In the genomic region with DNA sequence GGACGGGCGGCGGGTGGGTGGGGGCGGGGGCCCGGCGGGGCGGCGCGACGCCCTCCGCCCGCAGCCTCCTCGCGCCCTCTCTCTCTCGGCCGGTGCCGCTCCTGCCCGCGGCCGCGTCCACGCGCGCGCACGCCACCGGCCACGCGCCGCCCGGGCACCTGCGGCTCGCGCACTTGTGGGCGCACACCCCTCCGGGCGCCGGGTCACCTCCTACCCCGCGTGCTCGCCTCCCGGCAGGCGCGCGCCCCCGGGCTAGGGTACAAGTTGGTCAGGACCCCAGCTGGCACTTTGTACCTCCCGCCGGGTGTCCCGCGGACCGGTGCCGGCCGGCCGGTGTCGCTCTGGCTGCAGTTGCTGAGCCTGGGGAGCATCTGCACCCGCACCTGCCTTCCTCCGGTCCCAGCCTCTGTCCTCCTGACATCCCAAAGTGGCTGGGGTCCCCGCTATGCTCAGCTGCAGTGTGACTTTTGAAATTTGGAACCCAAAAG, we compare ENCODE assay signal across 8 mouse cellular contexts. TPM values are rescaled to one million over a fixed set of nuclear protein-coding genes. Genes with fewer than 3 reads are reported as not detected.
DNase-seq lines count a peak whose midpoint lies in the region; ATAC-seq and TF ChIP-seq lines count a peak whose summit lies in the region.

No protein-coding gene starts in this region.

- no peaks in the 10 kb centered on the region for H3K4me1 ChIP-seq in bone marrow macrophage, adult 2 months (ENCODE audit: control insufficient read depth, insufficient read depth, low read length)
- 0 out of 2 replicates have a peak, but pooled peaks cover 5% of the 10 kb centered on the region for H3K4me1 ChIP-seq in forebrain, embryonic 12.5 days
- H3K4me1 ChIP-seq in liver, embryonic 16.5 days (ENCODE audit: control insufficient read depth, low read depth, low read length) = peaks cover 8% of the 10 kb centered on the region
- H3K4me1 ChIP-seq in neural tube, embryonic 15.5 days = peaks cover 12% of the 10 kb centered on the region

- no peak overlapping the region for H3K27ac ChIP-seq in bone marrow macrophage, adult 2 months (ENCODE audit: insufficient read depth, low read depth, low read length)
- no peak overlapping the region for H3K27ac ChIP-seq in forebrain, embryonic 12.5 days
- H3K27ac ChIP-seq in liver, embryonic 16.5 days (ENCODE audit: low read length) = no peak overlapping the region
- peak overlapping the region; percentile 81 for H3K27ac ChIP-seq in neural tube, embryonic 15.5 days (replicated peaks)

- peak overlapping the region; percentile 39 for H3K4me3 ChIP-seq in bone marrow macrophage, adult 2 months (ENCODE audit: insufficient read depth, low read length)
- H3K4me3 ChIP-seq in forebrain, embryonic 12.5 days (replicated peaks) = peak overlapping the region; percentile 73
- peak overlapping the region; percentile 70 for H3K4me3 ChIP-seq in liver, embryonic 16.5 days (ENCODE audit: low read depth, low read length)
- peak overlapping the region; percentile 85 for H3K4me3 ChIP-seq in neural tube, embryonic 15.5 days (replicated peaks)

- peak overlapping the region; percentile 68 for H3K9ac ChIP-seq in forebrain, embryonic 12.5 days
- H3K9ac ChIP-seq in liver, embryonic 16.5 days (ENCODE audit: low read depth, low read length) = peak overlapping the region; percentile 64
- H3K9ac ChIP-seq in neural tube, embryonic 15.5 days (replicated peaks) = peak overlapping the region; percentile 72

- WGBS in forebrain, embryonic 12.5 days = 0% methylated on average over 40 of the region's 58 CpGs
- under 1% methylated on average over 47 of the region's 58 CpGs for WGBS in liver, embryonic 16.5 days (ENCODE audit: insufficient replicate concordance)
- under 1% methylated on average over 43 of the region's 58 CpGs for WGBS in neural tube, embryonic 15.5 days

- no peak for TF ChIP-seq CTCF in bone marrow macrophage, adult 2 months (IDR thresholded peaks at IDR 0.05; ENCODE audit: low read depth, low read length)

- peak overlapping the region; percentile 75 for H3K4me2 ChIP-seq in forebrain, embryonic 12.5 days
- peak overlapping the region; percentile 98 for H3K4me2 ChIP-seq in liver, embryonic 16.5 days (ENCODE audit: low read depth, low read length)
- peak overlapping the region; percentile 82 for H3K4me2 ChIP-seq in neural tube, embryonic 15.5 days

- DNase-seq in ES-CJ7 (ENCODE audit: low read depth, low spot score) = peak; percentile 26
- peak; percentile 26 to 32 for DNase-seq in heart, postnatal 14 days
- peak; percentile 39 to 61 for DNase-seq in kidney, postnatal 4 days
- peak; percentile 27 for DNase-seq in urinary bladder, adult 2 months (ENCODE audit: low spot score)

- peak; percentile 71 for ATAC-seq in forebrain, embryonic 12.5 days (ENCODE audit: low FRiP score)
- ATAC-seq in liver, embryonic 16.5 days (ENCODE audit: low read depth) = peak; percentile 37
- peak; percentile 88 for ATAC-seq in neural tube, embryonic 15.5 days (ENCODE audit: low FRiP score)

- TF ChIP-seq POLR2A in bone marrow macrophage, adult 2 months (IDR thresholded peaks at IDR 0.05; ENCODE audit: borderline replicate concordance, low read depth, low read length) = no peak

- H3K9me3 ChIP-seq in forebrain, embryonic 12.5 days = no peaks in the 10 kb centered on the region
- no peaks in the 10 kb centered on the region for H3K9me3 ChIP-seq in liver, embryonic 16.5 days (replicated peaks; ENCODE audit: control insufficient read depth, low read length)
- H3K9me3 ChIP-seq in neural tube, embryonic 15.5 days (replicated peaks) = no peaks in the 10 kb centered on the region

- H3K27me3 ChIP-seq in forebrain, embryonic 12.5 days = peaks cover 2% of the 10 kb centered on the region; the same call in 1 of the 2 replicates
- H3K27me3 ChIP-seq in liver, embryonic 16.5 days (ENCODE audit: control insufficient read depth, insufficient read depth, low read depth, low read length) = peaks cover 16% of the 10 kb centered on the region
- 0 out of 2 replicates have a peak, but pooled peaks cover 3% of the 10 kb centered on the region for H3K27me3 ChIP-seq in neural tube, embryonic 15.5 days (replicated peaks)

- H3K36me3 ChIP-seq in forebrain, embryonic 12.5 days (replicated peaks) = no peaks in the 10 kb centered on the region
- no peaks in the 10 kb centered on the region for H3K36me3 ChIP-seq in liver, embryonic 16.5 days (ENCODE audit: control insufficient read depth, insufficient read depth)
- no peaks in the 10 kb centered on the region for H3K36me3 ChIP-seq in neural tube, embryonic 15.5 days

- intact Hi-C loops in heart, postnatal 14 days (cut with DNase I) = no loop called here

RNA-seq across cellular contexts. Expression of a gene that starts 0.7 kb away (rescaled TPM):
- 1.9 and 3.0 TPM in 2 replicates for polyA plus RNA-seq in bone marrow macrophage, adult 2 months (2012; ENCODE audit: insufficient read depth, insufficient read length, missing spikeins)
- 48.8 and 52.0 TPM in 2 replicates for polyA plus RNA-seq in forebrain, embryonic 12.5 days (2016; fragmentation: Nextera tagmentation; extraction: Ambion mirVana)
- 10 to 100 TPM in 1 of 2 experiments, 1 to 10 TPM in 1; 9.9 to 10.1 TPM for total RNA-seq in heart, postnatal 14 days (2021)
- polyA plus RNA-seq in liver, embryonic 16.5 days (2015; fragmentation: Nextera tagmentation; extraction: Ambion mirVana) = 5.5 and 5.6 TPM in 2 replicates
- polyA plus RNA-seq in neural tube, embryonic 15.5 days (2015; fragmentation: Nextera tagmentation; extraction: Ambion mirVana) = 76.1 and 89.4 TPM in 2 replicates
- 3.5 and 4.4 TPM in 2 replicates for polyA plus RNA-seq in urinary bladder, adult 2 months (2012; rRNA removed)

RNA-seq across cellular contexts. Expression of a gene that starts 6.3 kb away (rescaled TPM):
- not detected in 2 replicates for polyA plus RNA-seq in bone marrow macrophage, adult 2 months (2012; ENCODE audit: insufficient read depth, insufficient read length, missing spikeins)
- not detected in 2 replicates for polyA plus RNA-seq in forebrain, embryonic 12.5 days (2016; fragmentation: Nextera tagmentation; extraction: Ambion mirVana)
- not detected for total RNA-seq in heart, postnatal 14 days (2021)
- polyA plus RNA-seq in liver, embryonic 16.5 days (2015; fragmentation: Nextera tagmentation; extraction: Ambion mirVana) = not detected in 2 replicates
- polyA plus RNA-seq in neural tube, embryonic 15.5 days (2015; fragmentation: Nextera tagmentation; extraction: Ambion mirVana) = not detected in 2 replicates
- not detected in 2 replicates for polyA plus RNA-seq in urinary bladder, adult 2 months (2012; rRNA removed)

Comparison
In these comparisons a context has a peak if more than half of its experiments do, and no peak if none do; other contexts are left out.
1. ATAC-seq: peak in every context shown above with its lines; median percentile 88 in neural tube, embryonic 15.5 days; 71 in forebrain, embryonic 12.5 days; 37 in liver, embryonic 16.5 days.